Mouse (Mus musculus): ENCODE results near the gene Dhdds.
"Not testable (repeated sequence)": the region's sequence is repeated elsewhere in the genome, so short reads cannot be mapped to it uniquely, and the experiment has no call there.

- not testable (repeated sequence) for TF ChIP-seq CTCF (IDR thresholded peaks at IDR 0.05; ENCODE audit: borderline replicate concordance, insufficient read depth, low read length); POLR2A (IDR thresholded peaks at IDR 0.05; ENCODE audit: low read depth, low read length)
These were observed 12.4 kb downstream of the Dhdds start for GRCm38 (mm10) chr4:133988289-133988688.

All from embryonic fibroblast, embryonic 13.5 days (primary cell).